Mouse (Mus musculus) embryonic facial prominence, embryonic 14.5 days (tissue): ENCODE data around the gene Msmb. TPM values are rescaled to one million over a fixed set of nuclear protein-coding genes. Genes with fewer than 3 reads are reported as not detected.
"Not testable (repeated sequence)": the region's sequence is repeated elsewhere in the genome, so short reads cannot be mapped to it uniquely, and the experiment has no call there.

Source experiments
- ATAC-seq: fragments of 200-750 bp; cut with Nextera tagmentation; 2 replicates; pipeline ENCODE4 v1.8.0; 2017; ENCODE audit warnings: low read depth, moderate number of reproducible peaks, moderate TSS enrichment
- DNase-seq: peaks from one replicate; pipeline ENCODE4 v3.0.0-alpha.2; 2015; ENCODE audit warnings: low spot score
- H3K27ac ChIP-seq: fragments of 300-500 bp; sonication (generic); replicated peaks from 2 replicates; pipeline ENCODE4 v1.5.1; 2014; ENCODE audit warnings: low read depth, mild to moderate bottlenecking, low read length, moderate library complexity
- H3K27me3 ChIP-seq: fragments of 300-500 bp; sonication (generic); replicated peaks from 2 replicates; pipeline ENCODE4 v1.6.1; 2014; ENCODE audit warnings: low read length; ENCODE audit not compliant: control insufficient read depth, insufficient read depth
- H3K36me3 ChIP-seq: fragments of 300-500 bp; sonication (generic); 2 replicates; pipeline ENCODE4 v1.6.1; 2014; ENCODE audit warnings: low read length, mixed read lengths; ENCODE audit not compliant: control insufficient read depth, insufficient read depth
- H3K4me1 ChIP-seq: fragments of 300-500 bp; sonication (generic); 2 replicates; pipeline ENCODE4 v1.6.1; 2014; ENCODE audit warnings: antibody characterized with exemption, low read length; ENCODE audit not compliant: control insufficient read depth, insufficient read depth
- H3K4me2 ChIP-seq: fragments of 300-500 bp; sonication (generic); 2 replicates; pipeline ENCODE4 v1.6.1; 2014; ENCODE audit warnings: low read depth, mild to moderate bottlenecking, low read length, moderate library complexity, mixed read lengths
- H3K4me3 ChIP-seq: fragments of 300-500 bp; sonication (generic); 2 replicates; pipeline ENCODE4 v1.5.1; 2014; ENCODE audit warnings: low read depth, mild to moderate bottlenecking, low read length
- H3K9ac ChIP-seq: fragments of 300-500 bp; sonication (generic); 2 replicates; pipeline ENCODE4 v1.6.1; 2014; ENCODE audit warnings: low read depth, mild to moderate bottlenecking, low read length, moderate library complexity, mixed read lengths
- H3K9me3 ChIP-seq: fragments of 300-500 bp; sonication (generic); 2 replicates; pipeline ENCODE4 v1.6.1; 2016; ENCODE audit warnings: low read length; ENCODE audit not compliant: control insufficient read depth
- WGBS: fragments of 180-500 bp; shearing (Covaris S2); extraction: QIAGEN DNeasy Blood & Tissue Kit; methylation state at CpG from one replicate; pipeline ENCODE4 v1.1.7; 2014; 5-methylcytosine and 5-hydroxymethylcytosine counted together
- polyA plus RNA-seq: library from polyadenylated mRNA; unstranded; fragments of >200 nt; fragmentation: Nextera tagmentation; extraction: Ambion mirVana; gene quantifications from 2 replicates; pipeline ENCODE4 v1.2.1, GENCODE M21; 2014

Gene Msmb
- polyA plus RNA-seq, 1 experiment from 2014 or later: not detected

GRCm38 (mm10) chr14:32106911-32107310, 34.9 kb upstream of the Msmb start:
- Histone ChIP-seq H3K4me3 (no peak overlapping the region), H3K9me3 (no peaks in the 10 kb centered on the region), H3K4me2 (no peak overlapping the region), H3K4me1 (no peaks in the 10 kb centered on the region), H3K36me3 (peaks cover 4% of the 10 kb centered on the region; the same call in 1 of the 2 replicates), H3K27ac (no peak overlapping the region), H3K9ac (no peak overlapping the region), H3K27me3 (no peaks in the 10 kb centered on the region)
- ATAC-seq (no peak), DNase-seq (no peak)
- 86% methylated on average over 4 of the region's 4 CpGs for WGBS

GRCm38 (mm10) chr14:32112124-32112523, 29.7 kb upstream of the Msmb start:
- DNase-seq, H3K4me1 ChIP-seq, H3K9ac ChIP-seq, H3K4me2 ChIP-seq, H3K9me3 ChIP-seq, H3K4me3 ChIP-seq, H3K27me3 ChIP-seq, H3K27ac ChIP-seq, H3K36me3 ChIP-seq, ATAC-seq: not testable (repeated sequence)
- 95% methylated on average over 10 of the region's 10 CpGs for WGBS

GRCm38 (mm10) chr14:32120940-32121919, 20.6 kb upstream of the Msmb start:
- H3K27me3 ChIP-seq: no peaks in the 10 kb centered on the region
- no peaks in the 10 kb centered on the region for H3K9me3 ChIP-seq
- whole genome bisulfite sequencing: 57% methylated on average over 11 of the region's 11 CpGs
- H3K36me3 ChIP-seq: no peaks in the 10 kb centered on the region
- H3K9ac ChIP-seq: no peak overlapping the region
- no peak overlapping the region for H3K4me2 ChIP-seq
- H3K27ac ChIP-seq: no peak overlapping the region
- no peaks in the 10 kb centered on the region for H3K4me1 ChIP-seq
- DNase-seq (no peak), ATAC-seq (no peak)
- no peak overlapping the region for H3K4me3 ChIP-seq

- Histone ChIP-seq H3K4me1 (no peaks in the 10 kb centered on the region), H3K27me3 (no peaks in the 10 kb centered on the region), H3K9ac (no peak overlapping the region), H3K27ac (no peak overlapping the region), H3K36me3 (no peaks in the 10 kb centered on the region), H3K4me3 (no peak overlapping the region), H3K9me3 (no peaks in the 10 kb centered on the region), H3K4me2 (no peak overlapping the region)
- 64% methylated on average over 2 of the region's 2 CpGs for WGBS
- ATAC-seq (no peak), DNase-seq (no peak)
These were observed 19.9 kb upstream of the Msmb start for GRCm38 (mm10) chr14:32121920-32122315.

GRCm38 (mm10) chr14:32124261-32124660, 17.6 kb upstream of the Msmb start:
- Histone ChIP-seq H3K4me2 (no peak overlapping the region), H3K27ac (no peak overlapping the region), H3K27me3 (no peaks in the 10 kb centered on the region), H3K4me3 (no peak overlapping the region), H3K9me3 (no peaks in the 10 kb centered on the region), H3K4me1 (no peaks in the 10 kb centered on the region), H3K36me3 (no peaks in the 10 kb centered on the region), H3K9ac (no peak overlapping the region)
- no peak for ATAC-seq
- no peak for DNase-seq
- 67% methylated on average over 3 of the region's 3 CpGs for WGBS

GRCm38 (mm10) chr14:32125256-32125655, 16.6 kb upstream of the Msmb start:
- H3K4me1 ChIP-seq, H3K27me3 ChIP-seq, H3K36me3 ChIP-seq, H3K9ac ChIP-seq, H3K4me3 ChIP-seq, H3K27ac ChIP-seq, DNase-seq, ATAC-seq, H3K9me3 ChIP-seq, H3K4me2 ChIP-seq: not testable (repeated sequence)
- WGBS: 84% methylated on average over 5 of the region's 5 CpGs

- WGBS: 80% methylated on average over 5 of the region's 5 CpGs
- H3K36me3 ChIP-seq: no peaks in the 10 kb centered on the region
- ATAC-seq (no peak), DNase-seq (no peak)
- no peaks in the 10 kb centered on the region for H3K27me3 ChIP-seq
- H3K9me3 ChIP-seq: no peaks in the 10 kb centered on the region
- H3K9ac ChIP-seq: no peak overlapping the region
- no peak overlapping the region for H3K4me2 ChIP-seq
- H3K4me1 ChIP-seq: no peaks in the 10 kb centered on the region
- no peak overlapping the region for H3K4me3 ChIP-seq
- no peak overlapping the region for H3K27ac ChIP-seq
These were observed 13.4 kb upstream of the Msmb start for GRCm38 (mm10) chr14:32128409-32128808.

GRCm38 (mm10) chr14:32131836-32132235, 10.0 kb upstream of the Msmb start:
- 81% methylated on average over 4 of the region's 4 CpGs for WGBS

GRCm38 (mm10) chr14:32134293-32134692, 7.5 kb upstream of the Msmb start:
- DNase-seq (peak; percentile 6), ATAC-seq (no peak)
- Histone ChIP-seq H3K9ac (no peak overlapping the region), H3K4me2 (no peak overlapping the region), H3K9me3 (no peaks in the 10 kb centered on the region), H3K4me1 (no peaks in the 10 kb centered on the region), H3K27ac (no peak overlapping the region), H3K27me3 (no peaks in the 10 kb centered on the region), H3K4me3 (no peak overlapping the region), H3K36me3 (no peaks in the 10 kb centered on the region)
- 56% methylated on average over 2 of the region's 2 CpGs for WGBS

More at GRCm38 (mm10) chr14:32131836-32132235, 10.0 kb upstream of the Msmb start:
- Histone ChIP-seq H3K27ac (no peak overlapping the region), H3K36me3 (no peaks in the 10 kb centered on the region), H3K4me1 (no peaks in the 10 kb centered on the region), H3K27me3 (no peaks in the 10 kb centered on the region), H3K9ac (no peak overlapping the region), H3K4me2 (no peak overlapping the region), H3K9me3 (no peaks in the 10 kb centered on the region), H3K4me3 (no peak overlapping the region)
- DNase-seq (no peak), ATAC-seq (no peak)
